Mouse (Mus musculus): ENCODE measurements around the gene Myom1. TPM values are rescaled to one million over a fixed set of nuclear protein-coding genes. Genes with fewer than 3 reads are reported as not detected.
"Not testable (repeated sequence)": the region's sequence is repeated elsewhere in the genome, so short reads cannot be mapped to it uniquely, and the experiment has no call there.

The Myom1 gene
- total RNA-seq (2021) = 1 to 10 TPM; 1.8 to 2.1 TPM

DNA sequence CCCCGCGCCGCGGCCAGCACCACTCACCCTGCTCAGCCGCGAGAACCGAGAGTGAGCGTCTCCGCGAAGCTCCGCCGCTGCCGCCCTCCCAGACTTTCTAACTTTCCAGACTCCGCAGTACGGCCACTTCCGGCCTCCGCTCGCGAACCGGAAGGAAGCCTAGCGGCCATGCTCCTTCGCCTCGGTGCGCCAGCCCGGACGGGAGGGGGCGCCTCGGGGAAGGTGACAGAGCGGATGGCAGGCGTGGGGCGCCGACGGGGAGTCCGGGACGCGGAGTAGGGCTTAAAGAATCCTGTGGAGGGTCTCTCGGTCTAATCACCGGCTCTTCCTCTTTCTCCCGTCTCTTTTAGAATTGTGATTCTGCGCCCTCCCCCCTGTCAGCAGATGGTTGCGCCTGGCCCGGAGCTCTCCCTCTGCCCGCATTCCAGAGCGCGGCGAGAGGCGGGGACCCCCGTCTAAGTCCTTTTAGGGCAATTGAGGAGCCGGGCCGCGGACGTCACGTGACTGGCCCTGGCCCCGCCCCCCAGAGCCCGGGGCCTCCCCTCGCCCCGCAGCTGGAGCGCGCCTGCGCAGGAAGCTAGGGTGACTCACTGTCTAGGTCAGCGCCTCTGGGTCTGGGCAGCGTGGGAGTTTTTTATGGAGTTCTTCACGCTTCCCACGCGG is at the start of gene Myom1:
Gene Myom1 (plus strand): TSS at position 553 of the 663 bp plus-strand sequence.
- peak; percentile 99 for DNase-seq
- intact Hi-C loops (cut with DNase I) = loop anchor here (10.0 kb wide), 1 partner anchor 183 kb away; the partner anchor contains the start of gene Lpin2

- peak; percentile 62 for DNase-seq
- intact Hi-C loops (cut with DNase I) = not testable (repeated sequence)
Measured at GRCm38 (mm10) chr17:70963546-70963945, 38.9 kb upstream of the Myom1 start.

DNA sequence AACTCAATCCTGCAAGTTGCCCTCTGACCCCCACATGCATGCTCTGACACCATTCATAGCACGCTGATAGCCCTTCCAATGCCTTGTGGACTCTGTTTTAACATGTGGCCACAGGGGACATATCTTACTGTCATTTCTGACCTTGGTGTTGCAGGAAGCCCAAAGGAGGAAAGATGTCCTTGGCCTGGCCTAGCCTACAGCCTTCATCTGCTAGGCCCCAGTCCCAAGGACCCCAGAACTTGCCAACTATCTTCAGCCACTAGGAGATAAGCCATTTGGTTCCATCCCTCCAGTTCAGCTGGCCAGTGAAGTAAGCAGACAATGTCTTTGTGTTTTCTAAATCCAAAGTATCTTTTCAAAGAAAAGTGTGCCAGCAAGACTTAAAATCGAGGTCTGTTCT is 37.2 kb upstream of the Myom1 start:
- no peak for DNase-seq

DNA sequence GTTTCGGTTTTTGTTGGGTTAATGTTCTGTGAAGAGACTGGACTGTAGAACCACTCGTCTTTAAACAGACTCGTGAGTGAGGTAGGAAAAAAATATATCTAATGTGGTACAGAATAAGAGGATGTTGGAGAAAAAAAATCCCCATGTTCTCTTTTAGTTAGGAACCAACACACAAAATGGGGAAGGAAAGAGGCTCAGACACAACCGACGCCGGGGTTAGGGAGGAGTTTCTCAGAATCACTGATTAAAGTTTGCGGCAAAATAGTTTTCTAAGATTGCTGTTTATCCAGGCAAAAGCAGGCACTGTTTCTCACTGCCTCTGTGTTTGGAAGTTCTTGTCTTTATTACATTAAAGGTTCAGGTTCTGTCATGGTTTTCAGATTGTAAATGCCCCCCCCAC is 36.3 kb upstream of the Myom1 start:
- intact Hi-C loops (cut with DNase I) = loop anchor here (5.0 kb wide), 2 partner anchors 114 to 214 kb away; partner anchors contain the start of gene Tgif1
- no peak for DNase-seq

More for the DNA sequence above, 37.2 kb upstream of the Myom1 start:
- intact Hi-C loops (cut with DNase I) = loop anchor here (5.0 kb wide), 2 partner anchors 113 to 213 kb away; partner anchors contain the start of gene Tgif1

DNA sequence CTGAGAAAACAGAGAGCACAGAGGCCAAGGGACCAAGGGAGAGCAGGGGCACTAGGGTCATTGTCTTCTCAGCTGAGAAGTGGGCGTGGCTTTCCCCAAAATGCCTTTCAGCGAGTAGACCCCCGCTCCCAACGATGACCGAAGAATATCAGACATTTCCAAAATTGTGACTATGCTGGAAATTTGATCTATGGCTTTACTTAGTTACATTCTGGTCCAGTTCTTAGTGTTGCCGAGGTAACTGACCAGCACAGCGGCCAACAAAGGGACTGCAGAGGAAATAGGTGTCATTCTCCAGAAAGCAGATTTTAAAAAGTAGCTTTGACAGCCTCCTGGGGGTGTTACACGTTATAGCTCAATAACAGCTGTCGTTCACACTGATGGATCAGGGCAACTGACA is 35.2 kb upstream of the Myom1 start:
- DNase-seq = no peak
- intact Hi-C loops (cut with DNase I) = loop anchor here (5.0 kb wide), 2 partner anchors 115 to 215 kb away; partner anchors contain the start of gene Tgif1

DNA sequence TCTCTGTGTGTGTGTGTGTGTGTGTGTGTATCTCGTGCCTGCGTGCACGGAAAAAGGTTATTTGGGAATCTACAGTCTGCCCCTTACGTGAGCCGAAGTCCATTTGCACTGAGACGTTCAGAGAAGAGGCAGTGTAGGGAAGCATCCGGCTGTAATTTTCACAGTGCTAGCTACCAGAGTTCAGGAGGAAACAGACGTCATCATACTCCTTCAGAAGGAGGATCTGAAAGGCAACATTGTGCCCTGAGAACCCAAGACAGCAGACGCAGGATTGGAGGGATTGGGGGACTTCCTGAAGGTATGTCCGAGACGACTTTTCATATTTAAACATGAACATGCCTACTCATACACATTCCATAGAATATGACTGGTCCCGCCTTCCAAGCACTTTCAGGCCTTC is 34.8 kb upstream of the Myom1 start:
- no peak for DNase-seq
- intact Hi-C loops (cut with DNase I) = loop anchor here (5.0 kb wide), 2 partner anchors 115 to 215 kb away; partner anchors contain the start of gene Tgif1

- DNase-seq = no peak
- intact Hi-C loops (cut with DNase I) = loop anchor here (5.0 kb wide), 2 partner anchors 116 to 216 kb away; partner anchors contain the start of gene Tgif1
Measured at GRCm38 (mm10) chr17:70968606-70969191, 33.7 kb upstream of the Myom1 start.

GRCm38 (mm10) chr17:70971206-70971605 is 31.2 kb upstream of the Myom1 start:
- DNase-seq = peak; percentile 48
- intact Hi-C loops (cut with DNase I) = no loop called here

- intact Hi-C loops (cut with DNase I) = no loop called here
- DNase-seq = no peak
Measured at GRCm38 (mm10) chr17:70973398-70973797, 29.0 kb upstream of the Myom1 start.

DNA sequence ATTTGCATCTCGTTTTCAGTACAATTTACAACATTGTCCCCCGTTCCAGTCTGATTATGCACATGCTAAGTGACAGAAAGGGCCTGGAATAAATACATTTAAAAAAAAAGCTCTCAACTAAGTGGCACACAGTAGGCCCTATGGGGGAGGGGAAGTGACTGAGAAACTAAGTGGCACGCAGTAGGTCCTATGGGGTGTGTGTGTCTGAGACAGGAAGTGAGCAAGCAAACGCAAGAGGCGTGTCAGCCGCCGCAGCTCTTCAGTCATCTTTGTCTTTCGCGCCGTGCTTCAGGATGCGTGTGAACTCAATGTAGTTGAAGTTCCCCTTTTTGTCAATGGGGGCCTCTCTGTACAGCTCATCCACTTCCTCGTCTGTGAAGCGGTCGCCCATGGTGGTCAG is 28.4 kb upstream of the Myom1 start:
- intact Hi-C loops (cut with DNase I); DNase-seq: not testable (repeated sequence)

DNA sequence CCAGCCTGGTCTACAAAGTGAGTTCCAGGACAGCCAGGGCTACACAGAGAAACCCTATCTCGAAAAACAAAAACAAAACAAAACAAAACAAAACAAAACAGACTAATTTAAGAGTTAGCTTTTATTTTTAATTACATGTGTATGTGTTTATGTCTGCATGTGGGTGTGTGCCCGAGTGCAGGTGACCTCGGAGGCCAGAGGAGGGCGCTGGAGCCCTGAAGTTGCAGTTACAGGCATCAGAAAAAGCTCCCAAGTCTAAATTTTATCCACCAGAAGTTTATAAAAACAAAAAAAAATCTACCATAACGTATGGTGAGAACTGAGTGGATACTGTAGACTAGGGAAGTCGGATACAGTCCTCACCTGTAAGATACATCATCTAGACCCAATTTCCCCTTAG is 24.6 kb upstream of the Myom1 start:
- intact Hi-C loops (cut with DNase I) = no loop called here

GRCm38 (mm10) chr17:70979345-70980223 is 22.8 kb upstream of the Myom1 start:
- DNase-seq = no peak
- intact Hi-C loops (cut with DNase I) = no loop called here

More for the DNA sequence above, 24.6 kb upstream of the Myom1 start:
- DNase-seq = no peak

- intact Hi-C loops (cut with DNase I) = no loop called here
- DNase-seq = no peak
Measured at GRCm38 (mm10) chr17:70985501-70986354, 16.7 kb upstream of the Myom1 start.

- DNase-seq = no peak
- intact Hi-C loops (cut with DNase I) = no loop called here
Measured at GRCm38 (mm10) chr17:70986355-70986740, 16.1 kb upstream of the Myom1 start.

- no peak for DNase-seq
- intact Hi-C loops (cut with DNase I) = no loop called here
Measured at GRCm38 (mm10) chr17:70986831-70987660, 15.4 kb upstream of the Myom1 start.

DNA sequence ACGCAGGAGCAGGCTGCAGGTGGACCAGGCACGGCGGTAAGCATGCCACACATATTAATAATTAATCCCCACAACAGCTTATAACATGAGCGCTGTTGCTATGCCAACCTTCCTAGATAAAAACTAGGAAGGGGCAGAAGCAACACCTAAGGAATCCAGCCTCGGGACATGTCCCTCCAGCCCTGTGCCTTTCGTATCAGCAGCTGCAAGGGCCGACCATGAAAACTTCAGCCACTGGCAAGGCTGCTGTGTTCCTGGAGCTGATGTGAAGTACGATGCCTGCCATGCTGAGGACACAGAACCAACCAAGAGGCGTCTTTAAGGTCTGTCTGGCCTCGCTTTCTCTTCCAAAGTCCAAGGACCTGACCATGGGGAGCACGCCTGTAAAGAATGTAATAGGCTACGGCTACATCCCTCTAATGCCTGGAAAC is 14.1 kb upstream of the Myom1 start:
- DNase-seq = no peak
- intact Hi-C loops (cut with DNase I) = no loop called here

- intact Hi-C loops (cut with DNase I) = no loop called here
- DNase-seq = no peak
Measured at GRCm38 (mm10) chr17:70989430-70989829, 13.0 kb upstream of the Myom1 start.

GRCm38 (mm10) chr17:70989991-70990390 is 12.4 kb upstream of the Myom1 start:
- DNase-seq = no peak
- intact Hi-C loops (cut with DNase I) = no loop called here

Measured in left cerebral cortex, postnatal 4 days (tissue).